Mouse (Mus musculus) ES-Bruce4 (cell line): Measurements from ENCODE around the gene Med22. TPM values are rescaled to one million over a fixed set of nuclear protein-coding genes. Genes with fewer than 3 reads are reported as not detected.
"Not testable (repeated sequence)": the region's sequence is repeated elsewhere in the genome, so short reads cannot be mapped to it uniquely, and the experiment has no call there.

Experiments
- H3K27ac ChIP-seq: 2 replicates; pipeline ENCODE4 v1.5.1; 2012; ENCODE audit warnings: low read length, inconsistent platforms; ENCODE audit not compliant: insufficient read depth
- H3K27me3 ChIP-seq: 2 replicates; pipeline ENCODE4 v1.6.1; 2012; ENCODE audit warnings: mild to moderate bottlenecking, low read length, inconsistent platforms; ENCODE audit not compliant: control insufficient read depth, poor library complexity, insufficient read depth, severe bottlenecking
- H3K36me3 ChIP-seq: 2 replicates; pipeline ENCODE4 v1.6.1; 2012; ENCODE audit warnings: inconsistent platforms, mild to moderate bottlenecking, low read length, moderate library complexity; ENCODE audit not compliant: control insufficient read depth, poor library complexity, insufficient read depth, severe bottlenecking
- H3K4me1 ChIP-seq: one replicate; pipeline ENCODE4 v1.8.1; 2011; ENCODE audit warnings: low read length; ENCODE audit not compliant: control insufficient read depth, insufficient read depth
- H3K4me3 ChIP-seq: 2 replicates; pipeline ENCODE4 v1.5.1; 2011; ENCODE audit warnings: low read depth, mild to moderate bottlenecking, low read length
- H3K9ac ChIP-seq: 2 replicates; pipeline ENCODE4 v1.6.1; 2012; ENCODE audit warnings: low read depth, mild to moderate bottlenecking, inconsistent platforms; ENCODE audit not compliant: poor library complexity, severe bottlenecking
- H3K9me3 ChIP-seq: replicated peaks from 2 replicates; pipeline ENCODE4 v1.6.1; 2012; ENCODE audit warnings: mild to moderate bottlenecking, low read length, inconsistent platforms; ENCODE audit not compliant: control insufficient read depth, poor library complexity, insufficient read depth, severe bottlenecking
- CTCF ChIP-seq: IDR thresholded peaks from one replicate; pipeline ENCODE4 v1.8.1; 2011; ENCODE audit warnings: low read depth, low read length
- EP300 ChIP-seq: IDR thresholded peaks from 2 replicates; pipeline ENCODE4 v1.6.1; 2011; ENCODE audit warnings: low read depth, low read length; ENCODE audit not compliant: insufficient read depth
- POLR2A ChIP-seq: IDR thresholded peaks from one replicate; pipeline ENCODE4 v1.8.1; 2011; ENCODE audit warnings: low read length; ENCODE audit not compliant: insufficient read depth
- polyA plus RNA-seq: library from polyadenylated mRNA; stranded (reverse); fragments of >200 nt; gene quantifications from 2 replicates; pipeline ENCODE4 v1.2.4, GENCODE M21; 2011; ENCODE audit warnings: low read depth; ENCODE audit not compliant: missing spikeins, insufficient read depth, insufficient read length

Med22 gene
- polyA plus RNA-seq, 1 experiment: 11.1 TPM

DNA sequence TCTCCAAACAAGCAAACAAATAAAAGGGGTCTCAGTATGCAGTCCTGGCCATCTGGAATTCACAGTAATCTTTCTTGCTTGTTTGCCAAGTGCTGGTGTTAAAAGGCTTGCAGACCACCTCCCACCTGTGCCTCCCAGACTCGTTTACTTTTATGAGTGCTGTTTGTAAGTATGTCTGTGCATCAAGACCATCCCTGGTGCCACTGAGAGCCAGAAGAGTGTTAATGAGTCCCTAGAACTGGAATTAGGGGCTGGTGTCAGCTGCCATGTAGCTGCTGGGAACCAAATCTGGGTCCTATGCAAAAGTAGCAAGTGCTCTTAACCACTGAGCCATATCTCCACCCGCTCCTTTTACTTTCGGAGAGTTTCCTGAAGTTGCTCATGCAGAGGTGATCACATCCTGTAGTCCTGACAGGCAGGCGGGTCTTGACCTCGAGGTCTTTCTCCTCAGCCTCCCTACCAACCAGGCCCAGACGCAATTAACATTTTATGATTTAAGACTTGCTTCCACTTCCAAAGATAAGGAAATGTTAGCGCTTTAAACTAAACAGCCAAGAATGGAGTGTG is 8.6 kb downstream of the Med22 start:
- Histone ChIP-seq H3K9me3 (no peaks in the 10 kb centered on the region), H3K27ac (peak overlapping the region; percentile 39; the same call in 1 of the 2 replicates), H3K36me3 (peaks cover 32% of the 10 kb centered on the region), H3K4me1 (no peaks in the 10 kb centered on the region), H3K9ac (peak overlapping the region; percentile 80), H3K27me3 (no peaks in the 10 kb centered on the region), H3K4me3 (peak overlapping the region; percentile 92)
- TF ChIP-seq EP300 (no peak), CTCF (no peak), POLR2A (no peak)

DNA sequence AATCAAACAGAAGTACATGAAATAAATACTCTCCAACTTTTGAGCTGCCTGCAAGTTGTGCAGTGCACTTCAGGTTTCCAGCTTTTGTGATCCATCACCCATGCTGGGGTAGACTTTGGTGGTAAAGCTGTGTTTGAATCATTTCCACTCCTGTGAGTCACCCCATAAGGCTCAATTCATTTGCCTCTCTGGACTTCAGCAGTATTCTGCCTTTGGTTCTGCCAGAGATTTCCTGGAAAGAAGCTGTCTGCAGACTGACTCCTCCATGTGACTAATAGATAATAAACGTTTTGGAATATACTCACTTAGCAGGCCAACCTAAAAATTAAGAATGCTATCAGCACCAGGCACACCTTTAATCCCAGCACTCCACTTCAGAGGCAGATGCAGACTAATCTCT is 9.7 kb downstream of the Med22 start:
- H3K9ac ChIP-seq: no peak overlapping the region
- peaks cover 39% of the 10 kb centered on the region for H3K36me3 ChIP-seq
- TF ChIP-seq POLR2A (no peak), CTCF (no peak), EP300 (no peak)
- H3K27ac ChIP-seq: no peak overlapping the region
- H3K27me3 ChIP-seq: no peaks in the 10 kb centered on the region
- H3K9me3 ChIP-seq: no peaks in the 10 kb centered on the region; the same call in 1 of the 2 replicates
- no peak overlapping the region for H3K4me3 ChIP-seq
- no peaks in the 10 kb centered on the region for H3K4me1 ChIP-seq

DNA sequence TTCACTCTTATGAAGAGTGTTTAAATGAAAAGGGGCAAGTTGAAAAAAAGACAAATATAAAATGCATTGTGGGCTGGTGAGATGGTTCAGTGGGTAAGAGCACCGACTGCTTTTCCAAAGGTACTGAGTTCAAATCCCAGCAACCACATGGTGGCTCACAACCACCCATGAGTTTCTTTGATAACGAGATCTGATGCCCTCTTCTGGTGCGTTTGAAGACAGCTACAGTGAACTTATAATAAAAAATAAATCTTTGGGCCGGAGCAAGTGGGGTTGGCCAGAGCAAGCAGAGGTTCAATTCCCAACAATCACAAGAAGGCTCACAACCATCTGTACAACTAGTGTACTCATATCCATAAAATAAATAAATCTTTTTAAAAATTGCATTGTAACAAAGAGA is 14.6 kb downstream of the Med22 start:
- Histone ChIP-seq H3K36me3 (peaks cover 79% of the 10 kb centered on the region), H3K9me3 (no peaks in the 10 kb centered on the region; the same call in 1 of the 2 replicates), H3K4me1 (no peaks in the 10 kb centered on the region), H3K9ac (no peak overlapping the region), H3K27ac (no peak overlapping the region), H3K27me3 (no peaks in the 10 kb centered on the region), H3K4me3 (no peak overlapping the region)
- no peak for TF ChIP-seq EP300
- no peak for TF ChIP-seq POLR2A
- no peak for TF ChIP-seq CTCF

DNA sequence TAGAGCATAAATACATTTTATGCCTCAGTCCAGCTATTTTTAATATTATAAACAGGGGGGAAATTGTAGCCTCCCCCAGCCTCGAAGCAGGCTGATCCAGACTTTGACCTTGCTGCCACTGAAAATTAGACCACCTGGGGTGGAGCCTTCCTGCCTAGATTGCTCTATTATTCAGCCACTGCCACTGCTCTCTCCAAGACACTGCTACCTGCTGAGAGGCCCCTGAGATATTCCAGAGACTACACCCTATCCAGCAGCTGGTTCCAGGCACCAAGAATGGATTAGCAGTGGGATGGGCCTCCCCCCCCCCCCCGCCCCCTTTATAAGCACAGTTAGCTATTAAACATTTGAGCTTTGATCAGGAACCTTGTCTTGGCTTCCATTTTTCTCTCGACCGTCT is 24.3 kb downstream of the Med22 start:
- H3K9ac ChIP-seq, H3K4me1 ChIP-seq, H3K4me3 ChIP-seq, H3K27me3 ChIP-seq: not testable (repeated sequence)
- Histone ChIP-seq H3K9me3 (peaks cover 62% of the 10 kb centered on the region), H3K27ac (peak overlapping the region; percentile 98), H3K36me3 (peaks cover 27% of the 10 kb centered on the region)
- peak; percentile 59; the same call in 1 of the 2 replicates for TF ChIP-seq EP300

DNA sequence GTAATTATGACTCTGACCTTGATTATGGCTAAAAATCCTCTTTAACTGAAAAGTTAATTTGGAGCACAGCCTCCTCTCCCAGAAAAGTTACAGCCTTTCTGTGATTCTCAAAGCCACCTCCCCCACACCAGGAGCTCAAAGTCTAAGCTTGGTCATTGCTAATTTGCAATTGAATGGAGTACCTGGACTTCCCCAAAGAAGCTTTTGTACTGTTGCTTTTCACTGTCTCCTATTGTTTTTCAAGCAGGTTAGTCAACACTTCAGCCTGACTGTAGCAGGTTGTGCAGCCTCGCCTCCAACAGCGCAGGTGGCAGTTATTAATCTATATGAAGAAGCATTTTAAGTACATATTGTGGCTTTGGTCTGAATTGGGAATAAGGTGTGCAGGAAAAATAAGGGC is 24.9 kb downstream of the Med22 start:
- not testable (repeated sequence) for H3K27me3 ChIP-seq, H3K9ac ChIP-seq, H3K4me1 ChIP-seq, H3K4me3 ChIP-seq
- peak overlapping the region; percentile 98 for H3K27ac ChIP-seq
- H3K9me3 ChIP-seq: peaks cover 68% of the 10 kb centered on the region
- H3K36me3 ChIP-seq: peaks cover 21% of the 10 kb centered on the region

DNA sequence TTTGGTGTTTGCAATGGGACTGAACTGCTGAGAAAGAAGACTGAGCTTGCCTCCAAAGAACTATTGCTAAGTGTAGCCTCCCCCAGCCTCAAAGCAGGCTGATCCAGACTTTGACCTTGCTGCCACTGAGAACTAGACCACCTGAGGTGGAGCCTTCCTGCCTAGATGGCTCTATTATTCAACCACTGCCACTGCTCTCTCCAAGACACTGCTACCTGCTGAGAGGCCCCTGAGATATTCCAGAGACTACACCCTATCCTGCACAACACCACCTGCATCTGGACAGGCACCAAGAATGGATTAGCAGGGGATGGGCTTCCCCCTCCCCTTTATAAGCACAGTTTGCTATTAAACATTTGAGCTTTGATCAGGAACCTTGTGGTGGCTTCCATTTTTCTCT is 31.9 kb downstream of the Med22 start:
- Histone ChIP-seq H3K4me3 (no peak overlapping the region), H3K27me3 (no peaks in the 10 kb centered on the region), H3K4me1 (no peaks in the 10 kb centered on the region), H3K9me3 (peaks cover 51% of the 10 kb centered on the region), H3K36me3 (no peaks in the 10 kb centered on the region; the same call in 1 of the 2 replicates), H3K27ac (no peak overlapping the region), H3K9ac (no peak overlapping the region)
- no peak for TF ChIP-seq CTCF
- no peak for TF ChIP-seq EP300
- no peak for TF ChIP-seq POLR2A
